Mouse (Mus musculus): Measurements from ENCODE around the gene Fpgs. TPM values are rescaled to one million over a fixed set of nuclear protein-coding genes. Genes with fewer than 3 reads are reported as not detected.

Fpgs gene
- 10 to 100 TPM; 10.7 to 14.6 TPM for total RNA-seq (2021)
- long read RNA-seq, experiment 1, transcript Fpgs-201 (15 exons, 2,273 nt): major isoform, 6 of 9 reads
- long read RNA-seq, experiment 1, partial matches to known transcripts: 0 of 9 reads
- long read RNA-seq, experiment 1, other reads (novel, unspliced or antisense): 3 of 9 reads
- long read RNA-seq, experiment 2, transcript Fpgs-201 (15 exons, 2,273 nt): major isoform, 9 of 15 reads
- long read RNA-seq, experiment 2, partial matches to known transcripts: 1 of 15 reads
- long read RNA-seq, experiment 2, other reads (novel, unspliced or antisense): 5 of 15 reads

GRCm38 (mm10) chr2:32704021-32704421, at the start of gene Fpgs:
Gene Fpgs, minus strand, starts transcription at chr2:32704145.
- Histone ChIP-seq H3K27ac (no peak within 1 kb of the TSS), H3K4me3 (no peak within 1 kb of the TSS)
- no peak for TF ChIP-seq CTCF (conservative IDR thresholded peaks at IDR 0.05)
- DNase-seq (ENCODE audit: low spot score in 2 of 2): no peak

- Histone ChIP-seq H3K27ac (no peak overlapping the region), H3K4me3 (no peak overlapping the region)
- DNase-seq (ENCODE audit: low spot score in 2 of 2): no peak
- TF ChIP-seq CTCF (conservative IDR thresholded peaks at IDR 0.05): no peak
Measured at GRCm38 (mm10) chr2:32752181-32752580, 48.2 kb upstream of the Fpgs start.

GRCm38 (mm10) chr2:32751665-32752033, 47.7 kb upstream of the Fpgs start:
- TF ChIP-seq CTCF (conservative IDR thresholded peaks at IDR 0.05): no peak
- no peak overlapping the region for H3K4me3 ChIP-seq
- DNase-seq (ENCODE audit: low spot score in 2 of 2): no peak
- H3K27ac ChIP-seq: no peak overlapping the region

GRCm38 (mm10) chr2:32750887-32751664, 47.1 kb upstream of the Fpgs start:
- Histone ChIP-seq H3K4me3 (peak overlapping the region; percentile 13; the same call in 1 of the 2 replicates), H3K27ac (no peak overlapping the region)
- no peak for DNase-seq (ENCODE audit: low spot score in 2 of 2)
- no peak for TF ChIP-seq CTCF (conservative IDR thresholded peaks at IDR 0.05)

- TF ChIP-seq CTCF (conservative IDR thresholded peaks at IDR 0.05): peak; percentile 41
- no peak for DNase-seq (ENCODE audit: low spot score in 2 of 2)
- Histone ChIP-seq H3K4me3 (no peak overlapping the region), H3K27ac (no peak overlapping the region)
Measured at GRCm38 (mm10) chr2:32750199-32750598, 46.3 kb upstream of the Fpgs start.

- H3K27ac ChIP-seq: no peak overlapping the region
- no peak overlapping the region for H3K4me3 ChIP-seq
- DNase-seq (ENCODE audit: low spot score in 2 of 2): no peak
- no peak for TF ChIP-seq CTCF (conservative IDR thresholded peaks at IDR 0.05)
Measured at GRCm38 (mm10) chr2:32749082-32749481, 45.1 kb upstream of the Fpgs start.

GRCm38 (mm10) chr2:32744272-32744982, 40.5 kb upstream of the Fpgs start:
- DNase-seq (ENCODE audit: low spot score in 2 of 2): no peak
- Histone ChIP-seq H3K4me3 (no peak overlapping the region), H3K27ac (no peak overlapping the region)
- no peak for TF ChIP-seq CTCF (conservative IDR thresholded peaks at IDR 0.05)

- H3K27ac ChIP-seq: peak overlapping the region; percentile 88
- H3K4me3 ChIP-seq: peak overlapping the region; percentile 79
- DNase-seq (ENCODE audit: low spot score in 2 of 2): peak; percentile 85 to 87
- TF ChIP-seq CTCF (conservative IDR thresholded peaks at IDR 0.05): no peak
Measured at GRCm38 (mm10) chr2:32742173-32742531, 38.2 kb upstream of the Fpgs start.

- TF ChIP-seq CTCF (conservative IDR thresholded peaks at IDR 0.05): no peak
- peak overlapping the region; percentile 88 for H3K27ac ChIP-seq
- peak overlapping the region; percentile 79 for H3K4me3 ChIP-seq
- DNase-seq (ENCODE audit: low spot score in 2 of 2): peak; percentile 58 to 60
Measured at GRCm38 (mm10) chr2:32741273-32742172, 37.6 kb upstream of the Fpgs start.

- H3K27ac ChIP-seq: peak within 1 kb of the TSS; percentile 88
- no peak for TF ChIP-seq CTCF (conservative IDR thresholded peaks at IDR 0.05)
- DNase-seq (ENCODE audit: low spot score in 2 of 2): no peak
- H3K4me3 ChIP-seq: peak within 1 kb of the TSS; percentile 79
Measured at GRCm38 (mm10) chr2:32740916-32741272, 36.9 kb upstream of the Fpgs start, which contains the start of gene 6330409D20Rik. Gene 6330409D20Rik, minus strand, starts transcription at chr2:32741016.

- Histone ChIP-seq H3K27ac (no peak overlapping the region), H3K4me3 (no peak overlapping the region)
- DNase-seq (ENCODE audit: low spot score in 2 of 2): no peak
- TF ChIP-seq CTCF (conservative IDR thresholded peaks at IDR 0.05): no peak
Measured at GRCm38 (mm10) chr2:32739311-32739710, 35.4 kb upstream of the Fpgs start.

GRCm38 (mm10) chr2:32737008-32737407, 33.1 kb upstream of the Fpgs start:
- TF ChIP-seq CTCF (conservative IDR thresholded peaks at IDR 0.05): no peak
- H3K27ac ChIP-seq: no peak overlapping the region
- H3K4me3 ChIP-seq: no peak overlapping the region
- no peak for DNase-seq (ENCODE audit: low spot score in 2 of 2)
